In the genomic region with DNA sequence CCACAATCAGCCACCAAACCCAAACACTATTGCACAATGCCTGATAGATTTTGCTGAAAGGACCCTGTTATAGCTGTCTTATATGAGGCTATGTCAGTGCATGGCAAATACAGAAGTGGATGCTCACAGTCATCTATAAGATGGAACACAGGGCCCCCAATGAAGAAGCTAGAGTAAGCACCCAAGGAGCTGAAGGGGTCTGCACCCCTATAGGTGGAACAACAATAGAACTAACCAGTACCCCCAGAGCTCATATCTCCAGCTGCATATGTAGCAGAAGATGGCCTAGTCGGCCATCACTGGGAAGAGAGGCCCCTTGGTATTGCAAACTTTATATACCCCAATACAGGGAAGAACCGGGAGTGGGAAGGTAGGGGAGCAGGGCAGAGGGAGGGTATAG, we compare ENCODE assay signal across 13 mouse cellular contexts. TPM values are rescaled to one million over a fixed set of nuclear protein-coding genes. Genes with fewer than 3 reads are reported as not detected.
DNase-seq lines count a peak whose midpoint lies in the region; ATAC-seq and TF ChIP-seq lines count a peak whose summit lies in the region.
"Not testable (repeated sequence)": the region's sequence is repeated elsewhere in the genome, so short reads cannot be mapped to it uniquely, and the experiment has no call there.
"Had no signal": no experiment of that assay in that cellular context is flagged by ENCODE, and none has a peak within 500 bp of the region (broad histone marks: within the 10 kb centered on the region; RNA-seq: fewer than 3 reads in every experiment).

No protein-coding gene starts in this region.

- not testable (repeated sequence) for TF ChIP-seq CTCF in embryonic fibroblast, embryonic 13.5 days (IDR thresholded peaks at IDR 0.05; ENCODE audit: borderline replicate concordance, insufficient read depth, low read length); heart, adult 2 months (IDR thresholded peaks at IDR 0.05); liver, embryonic 14.5 days (IDR thresholded peaks at IDR 0.05; ENCODE audit: low read depth)

- peak in 1 of 2 experiments; percentile 30 for DNase-seq in heart, adult 2 months
- DNase-seq in hindbrain, embryonic 14.5 days (ENCODE audit: low spot score); liver, embryonic 14.5 days (ENCODE audit: low read depth in 3 of 3, low spot score in 3 of 3): not testable (repeated sequence)

- intact Hi-C loops in heart, adult 2 months (cut with DNase I), result loop anchor here (2.0 kb wide), 1 partner anchor 35 kb away; a partner anchor contains a TSS

- H3K9me3 ChIP-seq in hindbrain, embryonic 14.5 days (ENCODE audit: control insufficient read depth, low read length); kidney, embryonic 16.5 days (ENCODE audit: low read length); liver, embryonic 14.5 days (ENCODE audit: control insufficient read depth, low read length); midbrain, embryonic 12.5 days; stomach, embryonic 15.5 days: not testable (repeated sequence)

- H3K4me1 ChIP-seq in brown adipose tissue, adult 24 weeks (ENCODE audit: control insufficient read depth, insufficient read depth, insufficient read length, low read length); embryonic fibroblast, embryonic 13.5 days (ENCODE audit: control insufficient read depth, insufficient read depth, low read length); heart, adult 2 months (ENCODE audit: control insufficient read depth, insufficient read depth, low read length); hindbrain, embryonic 14.5 days (replicated peaks; ENCODE audit: control insufficient read depth, insufficient read depth, low read length); kidney, embryonic 16.5 days (ENCODE audit: insufficient read depth, low read length); liver, embryonic 14.5 days (replicated peaks; ENCODE audit: control insufficient read depth in 2 of 2, insufficient read depth in 2 of 2, low read length in 1 of 2); midbrain, embryonic 12.5 days; stomach, embryonic 15.5 days: not testable (repeated sequence)

- H3K4me2 ChIP-seq in hindbrain, embryonic 14.5 days (replicated peaks), result peak overlapping the region; percentile 67
- H3K4me2 ChIP-seq in kidney, embryonic 16.5 days (replicated peaks; ENCODE audit: low read depth, low read length), result peak overlapping the region; percentile 58
- H3K4me2 ChIP-seq in liver, embryonic 14.5 days (ENCODE audit: low read depth), result peak overlapping the region; percentile 88
- peak overlapping the region; percentile 56 for H3K4me2 ChIP-seq in midbrain, embryonic 12.5 days (replicated peaks)
- peak overlapping the region; percentile 65 for H3K4me2 ChIP-seq in stomach, embryonic 15.5 days

- H3K36me3 ChIP-seq in heart, adult 2 months (ENCODE audit: control insufficient read depth, insufficient read depth, low read length); hindbrain, embryonic 14.5 days (replicated peaks; ENCODE audit: control insufficient read depth, insufficient read depth); kidney, embryonic 16.5 days (ENCODE audit: insufficient read depth, low read length); liver, embryonic 14.5 days (replicated peaks; ENCODE audit: control insufficient read depth, insufficient read depth, low read depth); midbrain, embryonic 12.5 days; stomach, embryonic 15.5 days: not testable (repeated sequence)

- WGBS in heart, adult 2 months, result 2% methylated on average over 2 of the region's 2 CpGs
- 9% methylated on average over 2 of the region's 2 CpGs for WGBS in hindbrain, embryonic 14.5 days
- 7% methylated on average over 2 of the region's 2 CpGs for WGBS in kidney, embryonic 16.5 days
- 0% methylated on average over 2 of the region's 2 CpGs for WGBS in liver, embryonic 14.5 days (ENCODE audit: insufficient replicate concordance)
- 6% methylated on average over 2 of the region's 2 CpGs for WGBS in midbrain, embryonic 12.5 days
- WGBS in stomach, embryonic 15.5 days, result 6% methylated on average over 2 of the region's 2 CpGs

- not testable (repeated sequence) for ATAC-seq in hindbrain, embryonic 14.5 days (ENCODE audit: low FRiP score); kidney, embryonic 16.5 days (ENCODE audit: low FRiP score, low TSS enrichment); liver, embryonic 14.5 days (ENCODE audit: insufficient read depth); midbrain, embryonic 12.5 days (ENCODE audit: low FRiP score, low read depth); stomach, embryonic 15.5 days (ENCODE audit: insufficient read depth, low FRiP score, low read depth)

- H3K27ac ChIP-seq in brown adipose tissue, adult 24 weeks (replicated peaks; ENCODE audit: low read depth, low read length); embryonic fibroblast, embryonic 13.5 days (ENCODE audit: insufficient read depth, low read length); hindbrain, embryonic 14.5 days; kidney, embryonic 16.5 days (ENCODE audit: low read length); liver, embryonic 14.5 days; midbrain, embryonic 12.5 days (replicated peaks); stomach, embryonic 15.5 days: not testable (repeated sequence)
- H3K27ac ChIP-seq in heart, adult 2 months, result peak overlapping the region; percentile 98; the same call in 1 of the 2 replicates

- H3K27me3 ChIP-seq in heart, adult 2 months (ENCODE audit: control insufficient read depth, insufficient read depth, low read length); hindbrain, embryonic 14.5 days (ENCODE audit: control insufficient read depth, insufficient read depth, low read length); kidney, embryonic 16.5 days (ENCODE audit: insufficient read depth, low read length); liver, embryonic 14.5 days (ENCODE audit: control insufficient read depth, insufficient read depth, low read length); midbrain, embryonic 12.5 days; stomach, embryonic 15.5 days (replicated peaks): not testable (repeated sequence)

- TF ChIP-seq POLR2A in embryonic fibroblast, embryonic 13.5 days (IDR thresholded peaks at IDR 0.05; ENCODE audit: low read depth, low read length); heart, adult 2 months (IDR thresholded peaks at IDR 0.05; ENCODE audit: insufficient read depth, low read depth, low read length): not testable (repeated sequence)

- not testable (repeated sequence) for H3K79me2 ChIP-seq in heart, adult 2 months (replicated peaks; ENCODE audit: control insufficient read depth, insufficient read depth, low read length)

- not testable (repeated sequence) for H3K9ac ChIP-seq in heart, adult 2 months (ENCODE audit: low read depth, low read length); stomach, embryonic 15.5 days
- H3K9ac ChIP-seq in hindbrain, embryonic 14.5 days, result peak overlapping the region; percentile 95
- peak overlapping the region; percentile 50; the same call in 1 of the 2 replicates for H3K9ac ChIP-seq in kidney, embryonic 16.5 days (replicated peaks; ENCODE audit: low read length)
- H3K9ac ChIP-seq in liver, embryonic 14.5 days (replicated peaks), result peak overlapping the region; percentile 28; the same call in 1 of the 2 replicates
- H3K9ac ChIP-seq in midbrain, embryonic 12.5 days (replicated peaks), result peak overlapping the region; percentile 28; the same call in 1 of the 2 replicates

- peak overlapping the region; percentile 47 for H3K4me3 ChIP-seq in brown adipose tissue, adult 24 weeks (ENCODE audit: insufficient read depth, low read depth, low read length)
- H3K4me3 ChIP-seq in embryonic fibroblast, embryonic 13.5 days (ENCODE audit: insufficient read depth, low read length), result peak overlapping the region; percentile 39
- peak overlapping the region; percentile 98 for H3K4me3 ChIP-seq in heart, adult 2 months
- peak overlapping the region; percentile 86 for H3K4me3 ChIP-seq in hindbrain, embryonic 14.5 days (replicated peaks; ENCODE audit: low read length)
- peak overlapping the region; percentile 97 for H3K4me3 ChIP-seq in kidney, embryonic 16.5 days (ENCODE audit: low read length)
- H3K4me3 ChIP-seq in liver, embryonic 14.5 days (ENCODE audit: insufficient read depth in 1 of 2, low read depth in 2 of 2, low read length in 2 of 2), result peak overlapping the region; percentile 32 to 96; a peak in 3 of 4 replicates
- peak overlapping the region; percentile 83 for H3K4me3 ChIP-seq in midbrain, embryonic 12.5 days
- peak overlapping the region; percentile 92 for H3K4me3 ChIP-seq in stomach, embryonic 15.5 days (replicated peaks)

- TF ChIP-seq EP300 in heart, adult 2 months (IDR thresholded peaks at IDR 0.05; ENCODE audit: insufficient read depth, low read depth, low read length); liver, embryonic 14.5 days (IDR thresholded peaks at IDR 0.05; ENCODE audit: low read depth): not testable (repeated sequence)

RNA-seq across cellular contexts. Expression of a gene that starts 33.7 kb away (rescaled TPM):
- 36.9 and 37.0 TPM in 2 replicates for polyA plus RNA-seq in brown adipose tissue, adult 24 weeks (2012; ENCODE audit: insufficient read depth, insufficient read length, missing spikeins)
- polyA plus RNA-seq in embryonic fibroblast, embryonic 13.5 days (2011; ENCODE audit: insufficient read length, low read depth, missing spikeins), result 130 and 145 TPM in 2 replicates
- 100 to 1,000 TPM; 130 TPM for total RNA-seq in heart, adult 2 months (2021)
- polyA plus RNA-seq in heart, adult 2 months (2012; rRNA removed), result 38.6 and 68.9 TPM in 2 replicates
- polyA plus RNA-seq in hindbrain, embryonic 14.5 days (2014; fragmentation: Nextera tagmentation; extraction: Ambion mirVana), result 64.9 and 68.6 TPM in 2 replicates
- polyA plus RNA-seq in kidney, embryonic 16.5 days (2015; fragmentation: Nextera tagmentation; extraction: Ambion mirVana), result 48.0 and 49.5 TPM in 2 replicates
- polyA plus RNA-seq in liver, embryonic 14.5 days (2012; rRNA removed), result 17.3 and 20.6 TPM in 2 replicates
- 18.4 and 20.8 TPM in 2 replicates for polyA plus RNA-seq in liver, embryonic 14.5 days (2014; fragmentation: Nextera tagmentation; extraction: Ambion mirVana)
- polyA plus RNA-seq in midbrain, embryonic 12.5 days (2016; fragmentation: Nextera tagmentation; extraction: Ambion mirVana), result 73.3 and 75.6 TPM in 2 replicates
- polyA plus RNA-seq in stomach, embryonic 15.5 days (2015; fragmentation: Nextera tagmentation; extraction: Ambion mirVana), result 39.3 and 41.7 TPM in 2 replicates

RNA-seq across cellular contexts. Expression of a gene that starts 41.3 kb away (rescaled TPM):
- not detected in 2 replicates for polyA plus RNA-seq in brown adipose tissue, adult 24 weeks (2012; ENCODE audit: insufficient read depth, insufficient read length, missing spikeins)
- polyA plus RNA-seq in embryonic fibroblast, embryonic 13.5 days (2011; ENCODE audit: insufficient read length, low read depth, missing spikeins), result not detected in 2 replicates
- total RNA-seq in heart, adult 2 months (2021), result not detected
- not detected in 2 replicates for polyA plus RNA-seq in heart, adult 2 months (2012; rRNA removed)
- polyA plus RNA-seq in hindbrain, embryonic 14.5 days (2014; fragmentation: Nextera tagmentation; extraction: Ambion mirVana), result not detected in 2 replicates
- polyA plus RNA-seq in kidney, embryonic 16.5 days (2015; fragmentation: Nextera tagmentation; extraction: Ambion mirVana), result not detected in 2 replicates
- polyA plus RNA-seq in liver, embryonic 14.5 days (2012; rRNA removed), result 0.06 TPM in 2 replicates
- 0.11 and 0.16 TPM in 2 replicates for polyA plus RNA-seq in liver, embryonic 14.5 days (2014; fragmentation: Nextera tagmentation; extraction: Ambion mirVana)
- not detected in 2 replicates for polyA plus RNA-seq in midbrain, embryonic 12.5 days (2016; fragmentation: Nextera tagmentation; extraction: Ambion mirVana)
- 0.15 TPM in 1 of 2 replicates, not detected in the other for polyA plus RNA-seq in stomach, embryonic 15.5 days (2015; fragmentation: Nextera tagmentation; extraction: Ambion mirVana)
- total RNA-seq: adrenal gland, postnatal 4 days; gastrocnemius, postnatal 36 days; layer of hippocampus, adult 8-10 months; left cerebral cortex, postnatal 25 days; megakaryocyte, adult 5-6 weeks had no signal

Comparison
In these comparisons a context has a peak if more than half of its experiments do, and no peak if none do; other contexts are left out.
1. H3K4me3 ChIP-seq: peak in every context shown above with its lines; median percentile 98 in heart, adult 2 months; 97 in kidney, embryonic 16.5 days; 92 in stomach, embryonic 15.5 days; 86 in hindbrain, embryonic 14.5 days; 83 in midbrain, embryonic 12.5 days; 64 in liver, embryonic 14.5 days; 47 in brown adipose tissue, adult 24 weeks; 39 in embryonic fibroblast, embryonic 13.5 days.